Mouse (Mus musculus) frontal cortex, postnatal 36 days (tissue): ENCODE measurements around the gene Nlgn3.
"Not testable (repeated sequence)": the region's sequence is repeated elsewhere in the genome, so short reads cannot be mapped to it uniquely, and the experiment has no call there.

Experiments used
- DNase-seq, 2 experiments: peaks; one replicate each; pipeline ENCODE4 v3.0.0; 2022; ENCODE audit warnings: low spot score in 2 of 2

The Nlgn3 gene

GRCm38 (mm10) chrX:101300427-101301030 is 1.6 kb downstream of the Nlgn3 start:
- DNase-seq = no peak

- DNase-seq = no peak
These were observed 2.7 kb downstream of the Nlgn3 start for GRCm38 (mm10) chrX:101301654-101302053.

DNA sequence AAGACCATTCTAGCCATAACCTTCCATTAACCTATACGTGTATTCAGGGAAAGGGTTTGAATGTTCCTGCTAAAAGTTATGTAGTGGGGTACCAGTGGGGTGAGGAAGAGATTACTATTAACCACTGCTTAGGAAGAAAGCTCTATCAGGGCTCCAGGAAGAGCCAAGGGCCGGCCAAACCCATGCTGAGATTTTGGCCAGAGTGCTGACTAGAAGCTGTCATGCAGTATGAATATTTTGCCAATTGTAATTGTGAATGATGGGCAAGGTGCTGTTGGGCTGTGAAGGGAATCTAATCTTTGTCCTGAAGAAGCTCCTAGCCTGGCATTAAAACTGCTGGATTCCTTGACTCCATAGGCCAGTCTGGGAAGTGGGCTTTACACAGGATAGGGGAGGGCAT is 5.7 kb downstream of the Nlgn3 start:
- DNase-seq = no peak

- DNase-seq = peak in 1 of 2 experiments; percentile 53
These were observed 10.3 kb downstream of the Nlgn3 start for GRCm38 (mm10) chrX:101309299-101309698.

GRCm38 (mm10) chrX:101313625-101314359 is 14.8 kb downstream of the Nlgn3 start:
- DNase-seq = peak; percentile 76 to 82

DNA sequence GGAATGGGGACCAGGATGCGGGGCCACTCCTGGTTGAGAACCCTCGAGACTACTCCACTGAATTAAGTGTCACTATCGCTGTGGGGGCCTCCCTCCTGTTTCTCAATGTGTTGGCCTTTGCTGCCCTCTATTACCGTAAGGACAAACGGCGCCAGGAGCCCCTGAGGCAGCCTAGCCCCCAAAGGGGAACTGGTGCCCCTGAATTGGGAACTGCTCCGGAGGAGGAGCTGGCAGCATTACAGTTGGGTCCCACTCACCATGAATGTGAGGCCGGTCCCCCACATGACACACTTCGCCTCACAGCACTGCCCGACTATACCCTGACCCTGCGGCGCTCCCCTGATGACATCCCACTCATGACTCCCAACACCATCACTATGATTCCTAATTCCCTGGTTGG is 20.8 kb downstream of the Nlgn3 start:
- DNase-seq = no peak

- DNase-seq = no peak
These were observed 27.3 kb downstream of the Nlgn3 start for GRCm38 (mm10) chrX:101325989-101326899.

GRCm38 (mm10) chrX:101329372-101330028 is 30.5 kb downstream of the Nlgn3 start:
- DNase-seq = peak; percentile 75

- no peak for DNase-seq
These were observed 33.0 kb downstream of the Nlgn3 start for GRCm38 (mm10) chrX:101332031-101332374.

- DNase-seq = peak; percentile 79 to 89
These were observed 33.6 kb downstream of the Nlgn3 start for GRCm38 (mm10) chrX:101332375-101333211.

GRCm38 (mm10) chrX:101334606-101335005 is 35.6 kb downstream of the Nlgn3 start:
- DNase-seq = no peak

- DNase-seq = no peak
These were observed 39.7 kb downstream of the Nlgn3 start for GRCm38 (mm10) chrX:101338666-101339065.

DNA sequence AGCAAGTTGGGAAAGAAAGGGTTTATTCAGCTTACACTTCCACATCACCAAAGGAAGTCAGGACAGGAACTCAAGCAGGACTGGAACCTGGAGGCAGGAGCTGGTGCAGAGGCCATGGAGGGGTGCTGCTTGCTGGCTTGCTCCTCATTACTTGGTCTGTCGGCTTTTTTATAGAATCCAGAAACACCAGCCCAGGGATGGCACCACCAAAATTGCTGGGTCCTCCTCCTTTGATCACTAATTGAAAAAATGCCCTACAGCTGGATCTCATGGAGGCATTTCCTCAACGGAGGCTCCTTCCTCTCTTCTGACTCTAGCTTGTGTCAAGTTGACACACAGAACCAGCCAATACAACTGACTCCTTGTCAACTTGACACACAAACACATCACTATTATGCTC is 43.9 kb downstream of the Nlgn3 start:
- DNase-seq = not testable (repeated sequence)

- DNase-seq = no peak
These were observed 46.5 kb downstream of the Nlgn3 start for GRCm38 (mm10) chrX:101345456-101345855.

DNA sequence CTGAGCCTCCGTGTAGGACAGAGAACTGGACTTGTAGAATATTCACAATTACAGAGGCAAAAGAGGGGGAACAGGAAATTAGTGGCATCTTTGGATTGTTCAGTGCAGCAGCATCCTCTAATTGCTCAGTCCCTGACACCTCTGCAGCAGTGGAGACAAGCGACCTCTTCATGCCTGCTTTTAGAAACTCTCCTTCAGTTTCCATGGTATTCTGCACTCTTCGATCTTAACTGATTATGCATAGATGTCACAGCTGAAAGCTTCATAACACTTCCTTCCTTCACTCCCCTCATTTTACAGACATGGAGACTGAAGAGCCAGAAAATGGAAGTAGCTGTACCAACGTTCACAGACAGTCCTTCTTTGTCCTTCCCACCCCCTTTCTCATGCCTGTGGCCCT is 47.5 kb downstream of the Nlgn3 start:
- DNase-seq = no peak

- DNase-seq = no peak
These were observed 52.2 kb downstream of the Nlgn3 start for GRCm38 (mm10) chrX:101351188-101351587.

GRCm38 (mm10) chrX:101358902-101359301 is 59.9 kb downstream of the Nlgn3 start:
- DNase-seq = not testable (repeated sequence)

- no peak for DNase-seq
These were observed 70.0 kb downstream of the Nlgn3 start for GRCm38 (mm10) chrX:101369001-101369400.

DNA sequence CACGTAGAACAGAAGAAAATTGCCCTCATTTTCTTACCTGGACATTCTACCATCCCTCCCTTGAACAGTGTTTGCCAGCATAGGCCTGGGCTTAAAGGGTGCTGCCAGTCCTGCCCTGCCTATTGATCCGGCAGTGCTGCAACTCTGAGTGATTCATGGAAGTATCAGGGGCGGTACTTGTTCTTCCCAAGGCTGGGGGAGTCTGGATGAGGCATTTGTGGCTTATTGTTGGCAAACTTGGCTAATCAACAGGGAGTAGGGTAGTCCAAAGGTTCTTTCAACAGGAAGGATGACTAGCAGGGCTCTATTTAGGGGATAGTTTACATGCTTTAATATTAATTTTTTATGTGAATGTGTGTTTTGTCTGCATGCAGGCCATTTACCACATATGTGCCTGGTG is 71.6 kb downstream of the Nlgn3 start:
- DNase-seq = no peak

DNA sequence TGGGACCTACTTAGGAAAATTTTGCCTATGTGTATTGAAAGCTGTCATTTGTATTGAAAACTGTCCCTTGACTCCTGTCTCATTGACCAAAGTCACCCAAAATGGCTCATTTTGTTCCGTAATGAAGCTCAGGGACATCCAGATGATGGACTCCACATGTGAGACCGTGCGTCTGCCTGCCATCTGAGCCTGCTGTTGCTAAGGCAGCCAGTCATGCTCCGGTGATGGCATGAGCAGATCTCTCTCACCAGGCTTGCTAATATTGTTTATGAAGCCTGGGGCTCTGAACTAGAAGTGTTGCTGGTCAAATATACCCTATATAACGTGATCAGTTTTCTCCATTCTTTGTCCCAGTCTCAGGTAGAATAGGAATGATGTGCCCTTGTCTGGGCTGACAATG is 74.0 kb downstream of the Nlgn3 start:
- DNase-seq = no peak
